Mouse (Mus musculus) neural tube, embryonic 15.5 days (tissue): ENCODE measurements at regions not wholly inside any gene's neighbourhood (a gene's known extent, or its start where the extent isn't known, plus 50 kb on each side); places are given as distances from the start of the nearest gene placed in this dataset.
A peak's percentile ranks its signal among the peaks of the same experiment; 100 is the strongest.

Source experiments
- ATAC-seq: fragments of 200-750 bp; cut with Nextera tagmentation; 2 replicates; pipeline ENCODE4 v1.8.0; 2017; ENCODE audit warnings: mild to moderate bottlenecking, moderate TSS enrichment, moderate library complexity; ENCODE audit not compliant: low FRiP score
- H3K27ac ChIP-seq: fragments of 300-500 bp; sonication (generic); replicated peaks from 2 replicates; pipeline ENCODE4 v1.5.1; 2015; ENCODE audit warnings: mild to moderate bottlenecking, inconsistent platforms
- H3K27me3 ChIP-seq: fragments of 300-500 bp; sonication (generic); replicated peaks from 2 replicates; pipeline ENCODE4 v1.6.1; 2015; ENCODE audit warnings: inconsistent platforms
- H3K36me3 ChIP-seq: fragments of 300-500 bp; sonication (generic); 2 replicates; pipeline ENCODE4 v1.6.1; 2015; ENCODE audit warnings: inconsistent platforms
- H3K4me1 ChIP-seq: fragments of 300-500 bp; sonication (generic); 2 replicates; pipeline ENCODE4 v1.6.1; 2015; ENCODE audit warnings: inconsistent platforms
- H3K4me2 ChIP-seq: fragments of 300-500 bp; sonication (generic); 2 replicates; pipeline ENCODE4 v1.6.1; 2015; ENCODE audit warnings: inconsistent platforms, mild to moderate bottlenecking, moderate library complexity
- H3K4me3 ChIP-seq: fragments of 300-500 bp; sonication (generic); replicated peaks from 2 replicates; pipeline ENCODE4 v1.5.1; 2015; ENCODE audit warnings: mild to moderate bottlenecking, inconsistent platforms
- H3K9ac ChIP-seq: fragments of 300-500 bp; sonication (generic); replicated peaks from 2 replicates; pipeline ENCODE4 v1.6.1; 2015; ENCODE audit warnings: mild to moderate bottlenecking, inconsistent platforms
- H3K9me3 ChIP-seq: fragments of 300-500 bp; sonication (generic); replicated peaks from 2 replicates; pipeline ENCODE4 v1.6.1; 2016; ENCODE audit warnings: inconsistent platforms
- WGBS: fragments of 180-500 bp; shearing (Covaris S2); methylation state at CpG from one replicate; pipeline ENCODE4 v1.1.7; 2015; ENCODE audit warnings: mixed read lengths; 5-methylcytosine and 5-hydroxymethylcytosine counted together

DNA sequence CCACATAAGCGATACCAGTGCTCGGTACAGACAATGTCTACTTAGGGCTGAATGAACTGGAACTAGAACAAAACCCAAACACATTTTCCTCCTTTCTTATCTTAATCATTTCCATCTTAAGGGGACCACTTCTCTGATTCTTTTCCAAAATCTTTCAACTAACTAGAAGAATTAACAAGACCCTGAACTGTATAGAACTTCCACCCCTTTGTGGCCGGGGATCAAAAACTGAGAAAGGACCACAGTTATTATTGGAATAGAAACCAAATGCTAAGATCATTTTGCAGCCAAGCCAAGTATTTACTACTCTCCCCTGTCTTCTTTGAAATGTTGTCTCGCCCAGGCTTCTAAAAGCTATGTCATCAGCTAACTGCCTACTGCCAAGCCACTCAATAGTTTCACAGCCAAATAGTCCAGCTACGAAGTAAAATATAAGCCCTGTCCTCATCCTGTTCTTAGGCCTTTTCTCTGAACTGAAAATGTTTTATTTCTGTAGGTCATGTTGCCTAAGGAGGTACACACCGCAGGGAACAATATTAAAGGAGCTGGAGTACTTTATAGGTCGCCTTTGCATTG, 177.3 kb upstream of the Zpld1 start:
- Histone ChIP-seq H3K4me2 (no peak overlapping the region), H3K4me3 (no peak overlapping the region), H3K9me3 (no peaks in the 10 kb centered on the region), H3K27me3 (no peaks in the 10 kb centered on the region), H3K9ac (no peak overlapping the region), H3K4me1 (peaks cover 2% of the 10 kb centered on the region; the same call in 1 of the 2 replicates), H3K27ac (no peak overlapping the region), H3K36me3 (no peaks in the 10 kb centered on the region)
- ATAC-seq: no peak
- WGBS: 80% methylated on average over 7 of the region's 7 CpGs

GRCm38 (mm10) chr16:55471396-55471795, 173.6 kb upstream of the Zpld1 start:
- no peak overlapping the region for H3K27ac ChIP-seq
- H3K27me3 ChIP-seq: no peaks in the 10 kb centered on the region
- peaks cover under 1% of the 10 kb centered on the region; the same call in 1 of the 2 replicates for H3K4me1 ChIP-seq
- WGBS: 52% methylated on average over 4 of the region's 4 CpGs
- peak overlapping the region; percentile 31; the same call in 1 of the 2 replicates for H3K4me2 ChIP-seq
- no peak for ATAC-seq
- no peak overlapping the region for H3K4me3 ChIP-seq
- H3K9ac ChIP-seq: no peak overlapping the region
- H3K9me3 ChIP-seq: no peaks in the 10 kb centered on the region
- no peaks in the 10 kb centered on the region for H3K36me3 ChIP-seq

DNA sequence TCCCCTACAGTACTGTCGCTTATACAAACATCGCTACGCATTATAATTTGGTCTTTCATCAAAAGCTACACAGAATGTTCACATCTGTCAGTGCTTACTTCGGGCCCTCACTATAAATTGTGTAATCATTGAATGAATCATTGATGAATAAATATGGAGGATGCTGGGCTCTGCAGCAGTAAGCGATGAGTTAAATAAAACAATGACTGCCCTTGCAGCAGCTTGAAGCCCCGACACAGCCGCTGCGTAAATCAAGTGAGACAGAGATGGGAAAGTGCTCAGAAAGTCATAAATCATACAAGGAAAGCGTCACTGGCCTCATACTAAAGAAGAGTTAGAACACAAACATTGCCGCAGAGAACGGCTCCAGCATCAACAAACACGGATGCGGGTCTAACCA, 172.9 kb upstream of the Zpld1 start:
- Histone ChIP-seq H3K4me2 (peak overlapping the region; percentile 31), H3K9ac (no peak overlapping the region), H3K4me1 (no peaks in the 10 kb centered on the region), H3K27ac (no peak overlapping the region), H3K9me3 (no peaks in the 10 kb centered on the region), H3K36me3 (no peaks in the 10 kb centered on the region), H3K27me3 (no peaks in the 10 kb centered on the region), H3K4me3 (no peak overlapping the region)
- 41% methylated on average over 13 of the region's 13 CpGs for WGBS
- ATAC-seq: no peak

DNA sequence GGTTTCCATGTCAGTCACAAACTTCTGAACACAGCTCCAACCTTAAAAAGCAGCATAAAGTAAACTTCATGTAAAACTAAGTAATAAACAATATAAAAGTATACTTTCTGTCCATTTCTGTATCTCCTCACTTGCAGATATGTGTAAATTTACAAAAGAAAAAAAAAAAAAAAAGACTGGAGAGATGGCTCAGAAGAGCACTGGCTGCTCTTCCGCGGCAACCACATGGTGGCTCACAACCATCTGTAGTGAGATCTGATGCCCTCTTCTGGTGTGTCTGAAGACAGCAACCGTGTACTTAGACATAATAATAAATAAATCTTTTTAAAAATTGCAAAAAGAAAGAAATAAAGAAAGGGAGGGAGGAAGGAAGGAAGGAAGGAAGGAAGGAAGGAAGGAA, 171.9 kb upstream of the Zpld1 start:
- H3K27me3 ChIP-seq: no peaks in the 10 kb centered on the region
- no peak overlapping the region for H3K9ac ChIP-seq
- 75% methylated on average over 3 of the region's 3 CpGs for WGBS

GRCm38 (mm10) chr16:55468833-55469458, 171.2 kb upstream of the Zpld1 start:
- Histone ChIP-seq H3K36me3 (no peaks in the 10 kb centered on the region), H3K27ac (no peak overlapping the region), H3K4me1 (no peaks in the 10 kb centered on the region), H3K4me3 (no peak overlapping the region), H3K4me2 (no peak overlapping the region), H3K9me3 (no peaks in the 10 kb centered on the region), H3K27me3 (no peaks in the 10 kb centered on the region), H3K9ac (no peak overlapping the region)
- WGBS: 50% methylated on average over 9 of the region's 9 CpGs
- ATAC-seq: peak; percentile 89

More for the DNA sequence above, 171.9 kb upstream of the Zpld1 start:
- Histone ChIP-seq H3K4me2 (no peak overlapping the region), H3K9me3 (no peaks in the 10 kb centered on the region), H3K4me3 (no peak overlapping the region), H3K4me1 (no peaks in the 10 kb centered on the region), H3K27ac (no peak overlapping the region), H3K36me3 (no peaks in the 10 kb centered on the region)
- ATAC-seq: no peak

DNA sequence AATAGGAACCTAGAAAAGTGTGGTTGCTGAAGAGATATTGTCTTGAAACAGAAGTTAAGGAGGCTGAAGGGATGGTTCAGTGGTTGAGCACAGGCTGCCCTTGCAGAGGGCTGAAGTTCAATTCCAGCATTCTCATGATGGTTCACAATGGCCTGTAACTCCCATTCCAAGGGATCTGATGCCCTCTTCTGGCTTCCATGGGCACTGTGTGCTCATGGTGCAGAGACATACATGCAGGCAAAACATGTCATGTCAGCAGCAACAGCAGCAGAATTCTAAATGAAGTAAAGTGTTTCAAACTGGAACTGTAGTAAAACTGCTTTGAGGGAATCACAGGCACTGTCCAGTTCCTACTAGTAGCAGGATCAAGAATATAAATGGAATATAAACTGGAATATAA, 162.7 kb upstream of the Zpld1 start:
- H3K27ac ChIP-seq: no peak overlapping the region
- H3K36me3 ChIP-seq: no peaks in the 10 kb centered on the region
- no peak overlapping the region for H3K4me3 ChIP-seq
- no peaks in the 10 kb centered on the region for H3K9me3 ChIP-seq
- no peaks in the 10 kb centered on the region for H3K27me3 ChIP-seq
- H3K4me2 ChIP-seq: no peak overlapping the region
- H3K4me1 ChIP-seq: no peaks in the 10 kb centered on the region
- H3K9ac ChIP-seq: no peak overlapping the region
- no peak for ATAC-seq

- Histone ChIP-seq H3K4me3 (no peak overlapping the region), H3K9ac (no peak overlapping the region), H3K4me2 (no peak overlapping the region), H3K9me3 (no peaks in the 10 kb centered on the region), H3K27me3 (no peaks in the 10 kb centered on the region), H3K36me3 (no peaks in the 10 kb centered on the region), H3K27ac (no peak overlapping the region), H3K4me1 (no peaks in the 10 kb centered on the region)
- 80% methylated on average over 3 of the region's 3 CpGs for WGBS
- no peak for ATAC-seq
Observed at GRCm38 (mm10) chr16:55447581-55447980, 149.8 kb upstream of the Zpld1 start.

DNA sequence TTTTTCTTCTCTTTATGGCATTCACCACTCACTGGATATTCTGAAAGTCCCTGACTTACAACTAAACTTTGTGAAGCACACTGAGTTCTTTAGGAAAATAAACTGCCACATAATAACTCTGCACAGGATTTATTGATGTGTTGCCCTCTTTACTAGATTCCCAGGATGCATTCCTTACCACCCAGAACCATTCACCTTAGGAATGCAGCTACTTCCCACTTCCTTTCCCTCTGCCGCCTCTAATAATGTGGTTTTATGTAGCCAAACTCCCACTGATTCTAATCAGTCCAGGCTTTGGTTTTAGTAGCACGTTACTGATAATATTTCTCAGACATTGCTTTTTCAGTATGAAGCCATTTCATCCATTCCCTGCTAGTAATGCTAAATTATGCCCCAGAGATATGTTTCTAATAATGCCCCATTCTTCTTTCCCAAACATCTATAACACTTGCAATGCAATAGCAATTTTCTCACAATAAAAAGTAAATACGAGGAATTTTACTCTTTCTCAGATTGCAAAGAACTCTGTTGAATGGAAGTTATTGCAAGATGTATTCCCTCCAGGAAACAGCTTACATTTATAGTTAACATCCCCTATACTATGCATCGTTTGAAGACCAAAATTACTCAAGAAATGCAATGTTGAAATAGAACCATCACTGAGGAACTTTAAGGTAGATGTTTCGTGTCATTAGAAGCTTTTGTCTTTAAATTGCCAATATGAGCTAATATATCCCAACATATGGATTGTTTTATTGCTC, 145.2 kb upstream of the Zpld1 start:
- no peak for ATAC-seq

DNA sequence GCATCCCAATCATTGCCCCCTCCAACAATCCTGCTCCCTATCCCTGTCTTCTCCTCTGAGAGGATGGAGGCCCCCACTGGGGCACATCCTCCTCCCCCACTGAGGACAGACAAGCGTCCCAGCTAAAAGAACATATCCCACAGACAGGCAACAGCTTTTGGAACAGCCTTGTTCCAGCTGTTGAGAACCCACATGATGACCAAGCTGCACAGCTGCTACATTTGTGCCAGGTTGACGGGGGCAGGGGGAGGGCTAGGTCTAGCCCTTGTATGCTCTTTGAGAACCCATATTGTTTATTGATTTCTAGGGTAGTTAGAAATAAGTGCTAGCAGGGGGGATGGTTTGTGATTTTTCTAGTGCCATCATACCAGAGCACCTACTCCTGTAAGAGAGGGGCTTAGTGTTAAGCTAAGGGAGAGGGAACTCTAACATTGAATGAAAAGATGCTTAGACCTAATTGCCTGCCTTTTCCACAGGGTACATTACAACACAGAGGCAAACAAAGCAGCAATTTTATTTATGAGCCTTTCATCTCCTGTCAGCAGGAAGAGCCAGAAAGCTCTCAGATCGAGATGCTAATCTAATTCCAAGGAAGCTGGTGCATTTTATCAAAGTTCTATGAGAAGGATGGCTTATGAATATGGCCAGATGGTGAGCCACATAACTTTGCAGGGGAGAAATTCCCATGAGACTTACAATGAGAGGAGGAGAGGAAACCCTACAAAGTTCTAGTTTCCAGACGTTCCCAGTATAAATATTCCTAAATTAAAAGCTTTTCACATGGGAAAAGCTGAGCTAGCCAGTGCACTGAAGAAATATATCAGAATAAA, 137.6 kb upstream of the Zpld1 start:
- 38% methylated on average over 4 of the region's 4 CpGs for WGBS
- Histone ChIP-seq H3K9me3 (no peaks in the 10 kb centered on the region), H3K4me2 (no peak overlapping the region), H3K4me1 (no peaks in the 10 kb centered on the region), H3K4me3 (no peak overlapping the region), H3K36me3 (no peaks in the 10 kb centered on the region), H3K9ac (no peak overlapping the region), H3K27me3 (no peaks in the 10 kb centered on the region), H3K27ac (no peak overlapping the region)
- ATAC-seq: no peak

More for the DNA sequence above, 145.2 kb upstream of the Zpld1 start:
- H3K36me3 ChIP-seq: no peaks in the 10 kb centered on the region
- no peak overlapping the region for H3K9ac ChIP-seq
- H3K4me2 ChIP-seq: no peak overlapping the region
- WGBS: 69% methylated on average over 5 of the region's 5 CpGs
- no peaks in the 10 kb centered on the region for H3K4me1 ChIP-seq
- H3K9me3 ChIP-seq: no peaks in the 10 kb centered on the region
- H3K4me3 ChIP-seq: no peak overlapping the region
- no peaks in the 10 kb centered on the region for H3K27me3 ChIP-seq
- H3K27ac ChIP-seq: no peak overlapping the region

DNA sequence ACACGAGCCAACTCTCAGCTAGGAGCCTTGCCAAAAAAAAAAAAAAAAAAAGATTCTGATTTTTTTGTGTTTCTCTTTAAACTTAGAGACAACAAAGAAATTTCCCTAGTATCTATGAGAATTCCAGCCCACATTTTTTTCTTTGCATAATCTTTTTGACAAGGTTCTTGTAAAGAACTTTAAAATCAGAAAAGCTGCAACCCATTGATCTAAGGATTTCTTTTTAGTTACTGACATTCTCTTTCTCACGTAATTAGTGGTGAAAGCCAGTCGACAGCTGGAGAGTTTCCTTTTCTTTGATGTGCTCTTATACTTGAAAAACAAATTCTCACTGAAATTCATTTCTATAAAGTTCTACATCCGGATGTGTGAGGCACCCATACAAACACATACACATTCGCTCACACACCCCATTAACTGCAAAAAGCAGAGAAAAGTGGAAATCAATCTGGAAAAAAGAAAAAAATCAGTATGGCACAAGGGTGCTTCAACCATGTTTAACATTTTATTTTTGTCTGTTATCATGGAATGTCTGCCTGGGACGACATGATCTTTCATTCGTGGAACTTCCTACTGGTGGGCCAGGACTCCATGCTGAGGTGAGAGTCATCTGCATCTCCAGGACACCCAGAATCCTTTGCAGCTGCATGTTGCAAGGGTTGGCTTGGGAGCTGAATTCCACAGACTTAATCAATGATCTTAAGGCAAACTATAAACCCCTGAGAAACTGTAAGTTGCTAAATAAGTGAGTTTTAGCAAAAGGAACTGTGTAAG, 124.0 kb upstream of the Zpld1 start:
- Histone ChIP-seq H3K4me2 (no peak overlapping the region), H3K9me3 (no peaks in the 10 kb centered on the region), H3K9ac (no peak overlapping the region), H3K27ac (no peak overlapping the region), H3K27me3 (no peaks in the 10 kb centered on the region), H3K36me3 (no peaks in the 10 kb centered on the region), H3K4me1 (0 out of 2 replicates have a peak, but pooled peaks cover 3% of the 10 kb centered on the region), H3K4me3 (no peak overlapping the region)
- ATAC-seq: no peak
- 47% methylated on average over 7 of the region's 7 CpGs for WGBS
